Mouse (Mus musculus) heart, adult 2 months (tissue): Measurements from ENCODE around the gene Tulp4.

Experiments
- CTCF ChIP-seq: fragments of 200-600 bp; IDR thresholded peaks from 2 replicates; pipeline ENCODE4 v1.8.1; 2022; ENCODE audit warnings: antibody characterized with exemption, mild to moderate bottlenecking, moderate library complexity
- EP300 ChIP-seq: fragments of 200-500 bp; IDR thresholded peaks from 2 replicates; pipeline ENCODE4 v1.6.1; 2011; ENCODE audit warnings: low read depth, low read length, control low read depth; ENCODE audit not compliant: insufficient read depth
- POLR2A ChIP-seq: fragments of 200-500 bp; IDR thresholded peaks from 2 replicates; pipeline ENCODE4 v1.6.1; 2011; ENCODE audit warnings: mild to moderate bottlenecking, low read depth, low read length, control low read depth; ENCODE audit not compliant: insufficient read depth

DNA sequence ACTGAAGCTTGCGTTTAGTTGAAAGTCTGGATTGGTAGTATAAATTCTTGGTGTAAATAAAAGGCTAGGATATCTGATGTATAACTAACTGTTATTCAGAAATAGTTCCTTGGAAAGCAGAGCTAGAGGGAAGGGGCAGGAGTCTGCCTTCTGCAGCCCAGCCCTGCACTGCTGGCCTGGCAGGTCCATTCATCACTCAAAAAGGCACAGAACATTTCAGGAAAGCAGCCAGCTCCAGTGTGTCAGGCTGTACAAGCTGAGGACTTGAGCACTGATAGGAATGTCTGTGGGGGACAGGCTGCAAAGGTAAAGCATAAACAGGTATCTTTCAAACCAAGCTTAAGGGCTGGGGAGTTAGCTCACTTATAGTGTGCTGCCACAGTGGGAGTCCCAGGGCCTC lies 105.5 kb downstream of the Tulp4 start:
- TF ChIP-seq CTCF (no peak), EP300 (0 out of 2 replicates have a peak, but pooled peaks have one; percentile 21), POLR2A (no peak)
